Mouse (Mus musculus) retina, embryonic 14.5 days (tissue): ENCODE measurements around the gene Rab3il1.

Experiments used
- DNase-seq: peaks from one replicate; pipeline ENCODE4 v3.0.0-alpha.2; 2015; ENCODE audit warnings: low spot score

Rab3il1 gene

DNA sequence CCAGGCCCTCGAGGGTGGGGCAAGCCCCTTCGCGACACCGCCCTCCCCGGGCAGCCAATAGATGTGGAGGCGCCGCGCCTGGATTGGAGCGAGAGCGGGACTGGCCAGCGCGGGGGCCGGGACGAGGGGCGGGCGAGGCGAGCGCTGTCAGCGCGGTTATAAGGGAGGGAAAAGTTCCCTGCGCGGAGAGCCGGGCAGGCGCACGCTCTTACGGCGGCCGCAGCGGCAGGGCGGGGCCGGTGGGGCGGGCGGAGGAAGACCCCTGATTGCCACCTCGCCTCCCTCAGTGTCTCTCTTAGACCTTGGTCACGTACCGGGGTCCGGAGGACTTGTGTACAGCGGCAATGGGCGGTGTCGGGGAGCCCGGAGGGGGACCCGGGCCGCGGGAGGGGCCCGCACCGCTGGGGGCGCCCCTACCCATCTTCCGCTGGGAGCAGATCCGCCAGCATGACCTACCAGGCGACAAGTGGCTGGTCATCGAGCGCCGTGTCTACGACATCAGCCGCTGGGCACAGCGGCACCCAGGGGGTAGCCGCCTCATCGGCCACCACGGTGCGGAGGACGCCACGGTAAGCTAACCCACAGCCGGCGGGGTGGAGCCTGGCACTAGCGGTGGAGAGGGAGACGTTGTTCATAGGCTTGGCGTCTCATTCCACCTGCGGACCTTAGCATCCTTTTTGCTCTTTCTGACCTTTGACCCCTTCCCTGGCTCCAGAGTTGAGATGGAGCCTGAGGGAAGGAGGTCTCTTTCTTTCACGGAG lies 40.1 kb downstream of the Rab3il1 start, which contains the start of gene Fads3:
Gene Fads3, plus strand, starts transcription at position 182 of the 761 bp plus-strand sequence.
- DNase-seq = peak; percentile 69

DNA sequence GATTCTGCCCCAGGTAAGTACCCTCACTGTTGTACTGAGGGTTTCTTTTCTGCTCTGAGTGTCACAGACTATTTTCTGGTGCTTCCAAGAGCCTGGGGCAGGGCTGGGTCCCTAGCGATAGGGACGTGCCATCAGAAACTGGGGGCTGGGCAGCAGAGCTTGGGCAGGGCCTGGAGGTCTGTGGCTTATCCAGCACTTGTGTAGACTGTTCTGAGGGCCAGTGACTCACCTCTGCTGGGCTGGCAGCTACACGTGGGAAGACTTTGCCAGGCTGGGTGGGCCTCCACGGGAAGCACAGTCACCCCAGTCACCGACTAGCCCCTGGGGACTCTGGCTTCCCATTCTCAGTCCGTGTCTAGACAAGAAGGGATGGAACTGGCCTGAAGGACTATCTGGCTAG lies 40.8 kb downstream of the Rab3il1 start:
- no peak for DNase-seq

DNA sequence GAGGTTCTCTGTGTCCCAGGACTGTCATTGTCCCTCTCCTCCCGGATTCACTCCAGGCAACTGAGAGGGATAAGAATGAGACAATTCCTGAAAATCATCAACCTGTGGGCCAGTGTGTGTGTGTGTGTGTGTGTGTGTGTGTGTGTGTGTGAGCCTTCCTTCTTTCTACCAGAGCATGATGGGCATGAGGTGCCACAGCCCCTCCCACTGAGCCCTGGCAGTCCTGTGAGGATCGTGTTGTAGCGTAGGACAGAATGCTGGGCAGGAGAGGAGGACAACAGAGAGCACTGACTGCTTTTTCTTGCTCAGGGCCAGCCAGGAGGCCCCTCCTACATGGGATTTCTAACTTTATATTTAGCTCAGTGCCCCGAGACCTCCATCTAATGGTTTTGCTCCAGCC lies 41.3 kb downstream of the Rab3il1 start:
- DNase-seq = no peak

DNA sequence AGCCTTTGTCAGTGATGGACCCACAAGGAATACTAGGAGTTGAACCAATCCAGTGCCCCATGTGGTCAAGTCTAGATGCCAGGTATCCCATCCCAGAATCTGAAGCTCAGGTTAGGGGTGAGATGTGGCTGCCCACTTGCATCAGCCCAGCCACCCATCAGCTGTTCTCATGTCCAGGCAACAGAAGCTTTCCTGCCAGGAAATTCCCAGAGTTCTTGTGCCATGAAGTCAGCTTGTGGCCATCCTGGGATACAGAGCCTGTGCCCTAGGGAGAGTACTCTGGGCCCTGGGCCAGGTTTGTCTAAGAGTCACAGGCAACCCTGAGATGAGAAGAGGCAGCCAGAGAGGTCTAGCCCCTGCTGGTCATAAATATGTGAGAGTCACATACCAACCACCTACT lies 42.2 kb downstream of the Rab3il1 start:
- no peak for DNase-seq

DNA sequence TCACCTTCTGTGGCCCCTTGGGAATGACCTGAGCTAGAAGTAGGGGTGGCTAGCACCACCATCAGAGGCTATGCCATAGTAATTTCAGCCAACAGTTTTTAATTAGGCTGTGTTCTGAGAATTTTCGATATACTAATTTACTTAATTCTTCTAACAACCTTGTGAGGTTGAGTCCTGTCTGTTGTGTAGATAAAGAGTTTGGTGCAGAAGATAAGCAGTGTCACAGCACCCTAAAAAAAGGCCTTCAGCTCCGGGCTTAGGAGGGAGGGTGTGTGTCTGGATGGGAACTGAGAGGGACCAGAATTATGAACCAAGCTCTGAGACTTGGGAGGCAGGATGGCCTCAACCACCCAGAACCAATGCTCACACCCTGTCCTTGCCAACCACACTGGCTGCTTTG lies 44.2 kb downstream of the Rab3il1 start:
- DNase-seq = no peak

DNA sequence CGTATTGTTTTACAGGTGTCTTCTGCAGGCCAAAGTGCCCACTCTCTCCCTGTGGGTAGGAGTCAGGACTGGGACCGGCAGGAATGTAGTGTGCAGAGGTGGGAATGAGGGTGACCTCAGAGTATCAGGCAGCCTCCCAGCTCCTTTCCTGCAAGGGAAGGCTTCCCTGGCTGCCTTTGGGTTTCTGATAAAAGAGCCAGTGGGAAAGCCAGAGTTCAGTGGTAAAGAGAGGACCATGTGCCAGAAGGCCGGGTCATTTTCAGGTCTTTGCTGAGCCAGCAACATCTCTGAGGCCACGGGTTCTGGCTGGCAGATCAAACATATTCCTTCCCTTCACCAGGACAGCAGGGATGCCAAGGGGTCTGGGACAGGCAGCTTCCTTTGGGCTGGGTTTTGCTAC lies 44.9 kb downstream of the Rab3il1 start:
- DNase-seq = no peak

DNA sequence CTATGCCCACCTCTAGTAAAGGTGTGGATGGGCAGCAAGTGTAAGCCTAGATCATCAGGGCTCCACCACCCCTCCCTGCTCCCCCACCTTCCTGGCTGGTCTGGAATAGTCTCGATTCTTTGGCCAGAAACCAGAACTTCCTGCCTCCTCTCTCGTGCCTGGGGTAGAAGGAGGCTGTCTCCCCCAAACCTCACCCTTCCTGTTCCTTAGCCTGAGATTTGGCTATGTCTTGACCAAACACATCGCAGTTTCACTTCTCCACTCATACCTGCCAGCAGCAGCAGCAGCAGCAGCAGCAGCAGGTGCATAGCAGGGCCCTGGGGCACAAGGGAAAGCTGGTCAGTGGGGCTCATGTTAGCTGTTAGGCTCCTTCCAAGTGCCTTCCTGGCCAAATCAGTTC lies 45.5 kb downstream of the Rab3il1 start:
- DNase-seq = no peak

DNA sequence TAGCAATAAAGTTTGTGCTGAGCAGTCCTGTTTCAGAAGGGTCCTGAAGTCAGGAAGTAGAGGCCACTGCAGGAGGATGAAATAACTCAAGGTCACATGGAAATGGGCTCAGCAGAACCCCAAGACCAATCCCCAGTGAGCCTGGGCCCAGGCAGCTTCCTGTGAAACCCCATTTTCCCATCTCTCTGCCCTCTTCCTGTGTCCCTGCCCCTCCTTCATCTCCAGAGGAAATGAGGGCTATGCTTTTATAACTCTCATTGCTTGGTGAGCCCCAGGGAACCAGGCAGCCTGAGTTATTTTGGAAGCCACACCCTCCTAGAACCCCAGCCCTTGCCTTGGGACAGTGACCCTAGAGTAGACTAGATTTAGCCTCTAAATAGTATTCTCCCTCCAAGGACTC lies 48.1 kb downstream of the Rab3il1 start:
- DNase-seq = no peak

DNA sequence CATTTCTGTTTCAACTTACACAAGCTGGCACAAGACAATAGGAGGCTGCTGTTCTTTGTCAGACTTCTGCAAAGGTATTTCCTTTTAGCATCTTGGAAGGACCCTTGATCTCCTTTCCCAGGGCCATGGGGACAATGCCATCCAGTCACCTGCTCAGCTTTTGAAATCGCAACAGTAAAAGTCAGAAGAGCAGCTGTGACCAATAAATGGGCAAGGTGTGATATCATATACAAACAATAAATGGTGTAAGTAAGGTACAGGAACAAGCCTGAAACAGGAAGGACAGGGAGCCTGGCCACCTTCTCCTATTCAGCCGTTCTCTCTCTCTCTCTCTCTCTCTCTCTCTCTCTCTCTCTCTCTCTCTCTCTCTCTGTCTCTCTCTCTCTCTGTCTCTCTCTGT lies 49.0 kb downstream of the Rab3il1 start:
- no peak for DNase-seq

DNA sequence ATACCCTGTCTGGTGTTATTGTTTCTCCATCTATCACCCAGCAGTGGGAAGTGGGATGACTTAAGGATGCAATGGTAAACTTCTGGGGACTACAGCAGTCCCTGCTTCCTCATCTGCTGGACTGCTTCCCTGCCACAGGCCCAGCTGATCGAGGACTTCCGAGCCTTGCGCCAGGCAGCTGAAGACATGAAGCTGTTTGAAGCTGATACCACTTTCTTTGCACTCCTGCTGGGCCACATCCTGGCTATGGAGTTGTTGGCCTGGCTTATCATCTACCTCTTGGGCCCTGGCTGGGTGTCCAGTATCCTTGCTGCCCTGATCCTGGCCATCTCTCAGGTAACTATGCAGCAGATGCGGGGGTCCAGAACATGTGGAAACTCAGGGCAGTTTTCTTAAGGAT lies 51.2 kb downstream of the Rab3il1 start:
- no peak for DNase-seq

DNA sequence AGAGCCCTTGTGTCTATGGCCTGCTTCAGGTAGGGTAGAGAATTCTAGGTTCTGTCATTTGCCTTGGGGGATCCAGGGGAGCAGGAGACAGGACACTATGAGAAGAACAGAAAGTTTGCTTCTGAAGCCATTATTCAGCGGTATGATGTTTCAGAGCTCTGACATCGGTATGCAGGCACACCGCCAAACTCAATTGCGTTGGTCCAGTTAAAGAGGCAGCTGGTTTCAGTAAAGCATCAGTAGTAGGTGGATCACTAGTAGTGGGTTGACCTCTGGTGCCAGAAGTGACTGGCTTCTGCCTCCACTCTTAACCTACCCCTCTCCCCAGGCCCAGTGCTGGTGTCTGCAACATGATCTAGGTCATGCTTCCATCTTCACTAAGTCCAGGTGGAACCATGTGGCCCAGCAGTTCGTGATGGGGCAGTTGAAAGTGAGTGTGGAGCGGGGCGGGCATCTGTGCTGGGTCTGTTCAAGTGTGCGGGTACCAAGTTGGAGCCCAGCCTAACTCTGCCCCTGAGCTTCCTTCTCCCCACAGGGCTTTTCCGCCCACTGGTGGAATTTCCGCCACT lies 52.3 kb downstream of the Rab3il1 start:
- no peak for DNase-seq

DNA sequence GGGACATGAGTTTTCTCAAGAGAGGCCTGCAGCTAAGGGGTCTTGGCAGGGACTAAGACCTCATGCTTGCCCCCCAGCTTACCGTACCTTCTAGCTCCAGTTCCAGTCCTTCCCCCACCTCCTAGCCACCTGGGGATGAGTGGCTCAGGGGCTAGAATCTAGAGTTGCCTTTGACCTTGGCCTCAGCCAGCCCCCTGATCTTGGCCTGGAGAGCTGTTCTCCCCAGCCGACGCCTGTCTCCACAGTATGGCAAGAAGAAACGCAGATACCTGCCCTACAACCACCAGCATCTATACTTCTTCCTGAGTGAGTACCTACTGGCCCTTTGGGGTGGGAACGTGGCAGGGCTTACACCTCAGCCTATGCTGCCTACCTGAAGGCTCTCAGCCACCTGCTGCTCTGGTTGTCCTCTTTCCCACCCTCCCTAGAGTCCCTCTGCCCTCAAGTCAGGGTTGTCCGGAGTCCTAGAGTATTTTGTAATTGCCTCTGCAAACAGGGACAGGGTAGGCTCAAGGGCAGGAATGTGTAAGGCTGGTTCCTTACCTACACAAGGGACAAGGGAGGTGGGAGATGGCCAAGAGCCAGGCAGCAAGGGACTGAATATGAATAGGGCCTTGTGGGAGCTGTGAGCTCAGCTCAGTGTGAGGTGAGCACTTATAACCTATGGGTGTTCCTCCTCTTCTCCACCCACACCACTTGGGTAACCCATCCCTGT lies 53.0 kb downstream of the Rab3il1 start:
- no peak for DNase-seq

DNA sequence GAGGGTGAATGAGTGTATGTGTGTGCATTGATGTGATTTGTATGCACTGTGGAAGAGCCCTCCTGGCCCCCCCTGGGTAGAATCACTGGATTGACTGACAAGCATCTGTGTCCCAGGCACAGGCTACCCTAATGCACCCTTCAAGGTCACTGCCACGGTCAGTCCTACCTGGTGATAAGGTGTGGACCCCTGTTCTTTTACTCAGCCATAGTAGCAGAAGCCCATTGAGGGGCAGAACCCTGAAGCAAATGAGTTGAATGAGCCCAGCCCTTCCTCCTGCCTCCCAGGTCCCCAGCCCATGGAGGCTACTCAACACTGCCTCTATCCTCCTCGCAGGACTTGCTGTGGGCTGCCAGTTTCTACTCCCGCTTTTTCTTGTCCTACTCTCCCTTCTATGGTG lies 53.8 kb downstream of the Rab3il1 start:
- no peak for DNase-seq

DNA sequence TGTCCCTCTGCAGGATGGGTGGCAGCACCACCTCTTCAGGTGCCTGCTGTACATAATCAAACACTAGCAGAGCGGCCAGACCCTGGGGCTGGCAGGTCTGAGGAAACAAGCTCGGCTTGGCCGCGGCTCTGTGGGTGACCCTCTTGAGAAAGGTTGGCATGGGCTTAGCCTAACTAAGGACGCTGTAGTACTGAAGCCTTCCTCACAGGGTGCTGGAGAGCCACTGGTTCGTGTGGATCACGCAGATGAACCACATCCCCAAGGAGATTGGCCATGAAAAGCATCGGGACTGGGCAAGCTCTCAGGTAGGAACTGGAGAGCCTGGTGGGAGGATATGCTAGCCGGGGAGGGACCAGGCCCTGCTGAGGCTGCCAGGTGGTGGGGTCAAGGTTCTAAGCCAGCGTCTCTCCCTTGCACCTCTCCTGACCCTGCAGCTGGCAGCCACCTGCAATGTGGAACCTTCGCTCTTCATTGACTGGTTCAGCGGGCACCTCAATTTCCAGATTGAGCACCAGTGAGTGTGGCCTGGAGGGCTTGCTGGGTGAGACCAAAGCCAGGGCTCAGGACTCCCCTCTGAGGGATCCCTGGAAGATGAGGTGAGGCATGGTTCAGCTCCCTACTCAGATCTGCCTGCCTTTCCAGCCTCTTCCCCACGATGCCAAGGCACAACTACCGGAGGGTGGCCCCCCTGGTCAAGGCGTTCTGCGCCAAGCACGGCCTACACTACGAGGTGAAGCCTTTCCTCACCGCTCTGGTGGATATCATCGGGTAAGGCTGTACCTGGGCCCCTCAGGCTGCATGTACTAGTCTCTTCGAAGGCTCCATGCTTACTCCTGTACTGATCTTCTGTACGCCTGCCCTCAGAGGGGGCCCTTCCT lies 54.6 kb downstream of the Rab3il1 start:
- DNase-seq = no peak

DNA sequence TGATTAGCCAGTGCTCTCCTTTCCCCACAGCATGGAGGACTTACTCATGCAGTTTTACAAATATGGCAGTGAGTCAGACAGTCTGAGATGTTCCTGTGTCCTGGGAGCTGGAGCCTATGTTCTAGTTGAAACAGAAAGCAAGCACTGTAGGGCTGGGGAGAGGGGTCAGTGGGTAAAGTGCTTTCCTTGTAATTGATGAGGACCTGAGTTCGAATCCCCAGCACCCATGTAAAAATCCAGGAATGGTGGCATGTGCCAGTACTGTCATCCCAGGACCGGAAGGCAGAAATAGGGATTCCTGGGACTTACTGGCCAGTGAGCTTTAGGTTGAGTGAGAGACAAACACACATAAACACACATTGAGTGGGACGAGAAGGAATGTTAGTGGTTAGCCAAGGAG lies 55.2 kb downstream of the Rab3il1 start:
- no peak for DNase-seq

DNA sequence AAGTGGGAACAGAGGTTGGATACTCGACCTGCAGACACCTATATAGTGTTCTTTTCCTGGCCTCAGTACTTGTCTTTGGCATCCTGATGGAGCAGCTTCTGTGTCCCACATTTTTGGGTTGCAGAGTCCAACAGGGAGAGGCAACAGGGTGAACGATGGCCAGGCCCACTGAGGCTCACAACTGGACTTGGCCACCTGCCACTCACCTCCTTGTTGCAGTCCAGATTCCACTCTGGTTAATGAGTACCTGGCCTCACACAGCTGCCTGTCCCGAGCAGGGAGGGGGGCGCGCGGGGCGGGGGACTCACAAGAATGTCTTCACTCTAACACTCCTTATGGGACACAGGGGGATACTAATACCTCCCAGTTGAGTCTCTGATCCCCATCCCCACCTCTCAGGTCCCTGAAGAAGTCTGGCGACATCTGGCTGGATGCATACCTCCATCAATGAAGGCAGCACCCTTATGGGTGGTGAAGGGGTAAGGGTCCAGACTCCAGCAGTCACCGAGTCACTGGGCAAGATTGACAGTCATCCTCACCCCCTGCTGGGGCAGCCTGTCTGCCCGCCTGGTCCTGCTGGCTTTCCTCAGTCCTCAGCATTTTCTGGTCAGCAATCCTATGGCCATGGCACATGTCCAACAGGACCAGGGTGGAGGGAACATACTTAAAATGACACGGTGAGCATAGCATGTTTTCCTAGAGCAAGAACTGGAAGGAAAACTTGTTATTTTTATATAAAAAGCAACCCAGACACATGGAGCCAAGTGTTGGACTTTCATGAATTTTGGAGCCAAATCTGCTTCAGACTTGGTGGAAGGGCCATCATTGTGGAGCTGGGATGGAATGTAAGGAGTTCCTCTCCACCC lies 56.2 kb downstream of the Rab3il1 start:
- no peak for DNase-seq

DNA sequence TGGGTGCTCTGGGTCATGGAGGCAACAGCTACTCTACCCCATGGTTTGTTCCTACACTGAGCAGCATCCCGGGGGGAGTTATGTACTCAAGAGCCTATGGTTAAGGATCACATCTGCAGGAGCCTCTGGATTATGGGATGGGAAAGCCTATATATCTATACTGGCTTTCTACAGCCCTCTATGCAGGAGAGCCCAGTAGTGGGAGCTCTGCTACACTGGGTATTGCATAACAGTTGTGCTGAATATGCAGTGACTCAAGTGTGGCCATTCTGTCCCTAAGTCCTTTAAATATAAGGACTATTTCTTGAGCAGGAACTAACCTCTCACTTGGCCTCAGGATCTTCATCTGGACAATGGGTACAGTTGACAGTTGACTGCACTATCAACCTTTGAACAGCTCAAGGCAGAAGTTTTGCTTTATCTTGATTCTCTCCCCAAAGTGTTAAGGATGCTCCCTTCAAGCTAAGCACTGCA lies 56.9 kb downstream of the Rab3il1 start:
- DNase-seq = no peak

DNA sequence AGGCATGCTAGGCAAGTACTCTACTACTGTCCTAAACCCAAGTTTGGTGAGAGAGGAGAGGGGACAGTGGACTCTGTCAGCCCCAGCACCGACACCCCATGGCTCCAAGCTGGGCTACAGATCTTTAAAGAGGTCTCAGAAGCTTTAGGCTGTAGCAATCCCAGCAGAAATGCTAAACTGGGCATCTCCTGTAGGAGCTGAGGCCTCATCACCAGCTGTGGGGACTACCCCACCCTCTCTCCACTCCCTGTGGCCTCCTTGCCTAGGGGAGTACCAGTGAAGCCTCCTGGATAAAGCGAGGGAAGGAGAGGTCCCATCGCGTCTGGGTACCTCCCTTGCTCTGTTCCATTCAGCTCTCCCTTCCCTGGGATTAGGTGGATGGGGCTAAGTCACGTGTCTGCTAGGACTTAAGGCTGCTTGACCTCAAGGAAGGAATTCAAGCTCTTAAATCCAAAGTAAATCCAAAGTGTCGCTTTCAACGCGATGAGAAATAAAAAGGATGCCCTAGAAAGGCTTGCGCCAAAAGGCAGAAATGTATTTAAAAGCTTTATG lies 57.5 kb downstream of the Rab3il1 start:
- no peak for DNase-seq

DNA sequence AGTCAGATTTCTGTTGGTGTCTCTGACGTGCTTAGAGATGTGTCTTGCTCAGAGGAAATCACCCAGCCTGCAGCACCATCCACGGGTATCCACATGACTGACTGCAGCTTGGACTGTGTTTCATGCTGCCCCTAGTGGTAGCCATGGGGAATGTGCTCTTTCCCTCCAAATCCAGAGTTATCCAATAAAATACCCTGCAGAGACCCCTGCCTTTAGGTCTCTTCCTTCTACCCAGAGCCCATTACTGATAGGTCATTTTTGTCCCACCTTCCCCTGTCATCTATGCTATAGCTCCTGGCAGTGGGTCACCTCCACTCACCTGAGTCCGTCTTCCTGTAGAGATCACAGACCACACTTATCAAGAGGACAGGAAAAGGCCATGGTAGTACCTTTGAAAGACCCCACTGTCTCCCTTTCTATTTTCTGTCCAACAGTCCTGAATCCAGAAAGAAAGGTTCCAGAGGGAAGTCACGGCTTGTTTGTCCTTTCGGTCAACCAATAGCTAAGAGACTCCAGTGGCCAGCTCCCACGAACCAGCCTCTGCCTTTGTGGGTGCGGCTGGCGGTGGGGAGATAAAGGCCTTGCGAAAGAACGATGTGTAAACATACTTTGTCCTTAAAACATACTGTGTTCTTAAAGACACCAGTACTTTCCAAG lies 58.6 kb downstream of the Rab3il1 start:
- DNase-seq = peak; percentile 81
